Mouse (Mus musculus): ENCODE results near the gene Itgae.

GRCm38 (mm10) chr11:73092877-73093276, 2.5 kb downstream of the Itgae start:
- TF ChIP-seq CTCF (IDR thresholded peaks at IDR 0.05; ENCODE audit: insufficient read depth, low read depth, low read length) (no peak), POLR2A (IDR thresholded peaks at IDR 0.05; ENCODE audit: insufficient read depth, low read depth, low read length) (no peak)
